Mouse (Mus musculus) erythroblast, embryonic 14.5 days (primary cell): ENCODE results near the gene Eif2a. TPM values are rescaled to one million over a fixed set of nuclear protein-coding genes. Genes with fewer than 3 reads are reported as not detected.

Experiments used
- H3K27me3 ChIP-seq: 2 replicates; pipeline ENCODE4 v1.6.1; 2012; ENCODE audit warnings: inconsistent platforms; ENCODE audit not compliant: control insufficient read depth
- H3K36me3 ChIP-seq: 2 replicates; pipeline ENCODE4 v1.6.1; 2012; ENCODE audit warnings: mild to moderate bottlenecking, inconsistent platforms; ENCODE audit not compliant: control insufficient read depth
- H3K4me1 ChIP-seq: 2 replicates; pipeline ENCODE4 v1.6.1; 2012; ENCODE audit warnings: inconsistent platforms; ENCODE audit not compliant: control insufficient read depth
- H3K4me3 ChIP-seq: replicated peaks from 2 replicates; pipeline ENCODE3; 2012; ENCODE audit warnings: moderate library complexity, mild to moderate bottlenecking, inconsistent platforms
- H3K9me3 ChIP-seq: 2 replicates; pipeline ENCODE4 v1.6.1; 2012; ENCODE audit warnings: low read length, inconsistent platforms, mixed read lengths; ENCODE audit not compliant: control insufficient read depth
- GATA1 ChIP-seq: IDR thresholded peaks from 2 replicates; pipeline ENCODE4 v1.6.1; 2012; ENCODE audit warnings: low read length, inconsistent platforms, mixed read lengths
- TAL1 ChIP-seq: IDR thresholded peaks from 3 replicates; pipeline ENCODE4 v1.6.1; 2012; ENCODE audit warnings: low read length, inconsistent platforms, mixed read lengths
- polyA plus RNA-seq: library from polyadenylated mRNA; stranded (reverse); fragments of >175 nt; gene quantifications from 2 replicates; pipeline ENCODE4 v1.2.3, GENCODE M21; 2012

The Eif2a gene
- polyA plus RNA-seq, 1 experiment, result 0.61 TPM

- Histone ChIP-seq H3K4me3 (no peak overlapping the region), H3K9me3 (no peaks in the 10 kb centered on the region), H3K36me3 (peaks cover 73% of the 10 kb centered on the region), H3K27me3 (no peaks in the 10 kb centered on the region), H3K4me1 (no peaks in the 10 kb centered on the region)
- TF ChIP-seq TAL1, result no peak
Measured at GRCm38 (mm10) chr3:58552001-58552811, 26.6 kb downstream of the Eif2a start.

- Histone ChIP-seq H3K27me3 (no peaks in the 10 kb centered on the region), H3K4me1 (no peaks in the 10 kb centered on the region), H3K9me3 (no peaks in the 10 kb centered on the region), H3K36me3 (peaks cover 55% of the 10 kb centered on the region), H3K4me3 (no peak overlapping the region)
- no peak for TF ChIP-seq TAL1
- no peak for TF ChIP-seq GATA1
Measured at GRCm38 (mm10) chr3:58556649-58557048, 31.0 kb downstream of the Eif2a start.

GRCm38 (mm10) chr3:58559887-58560286 is 34.3 kb downstream of the Eif2a start:
- TF ChIP-seq TAL1 (no peak), GATA1 (no peak)
- Histone ChIP-seq H3K9me3 (peaks cover 4% of the 10 kb centered on the region), H3K4me1 (no peaks in the 10 kb centered on the region), H3K36me3 (peaks cover 29% of the 10 kb centered on the region), H3K4me3 (no peak overlapping the region), H3K27me3 (no peaks in the 10 kb centered on the region)

GRCm38 (mm10) chr3:58561437-58561836 is 35.8 kb downstream of the Eif2a start:
- H3K9me3 ChIP-seq, result peaks cover 4% of the 10 kb centered on the region
- no peak for TF ChIP-seq TAL1
- no peak for TF ChIP-seq GATA1
- H3K4me3 ChIP-seq, result no peak overlapping the region
- H3K27me3 ChIP-seq, result no peaks in the 10 kb centered on the region
- peaks cover 14% of the 10 kb centered on the region for H3K36me3 ChIP-seq
- H3K4me1 ChIP-seq, result no peaks in the 10 kb centered on the region

GRCm38 (mm10) chr3:58570821-58571220 is 45.2 kb downstream of the Eif2a start:
- 0 out of 2 replicates have a peak, but pooled peaks cover 3% of the 10 kb centered on the region for H3K9me3 ChIP-seq
- H3K4me1 ChIP-seq, result peaks cover 3% of the 10 kb centered on the region
- no peaks in the 10 kb centered on the region for H3K36me3 ChIP-seq
- no peak overlapping the region for H3K4me3 ChIP-seq
- no peaks in the 10 kb centered on the region for H3K27me3 ChIP-seq
- TF ChIP-seq GATA1 (no peak), TAL1 (no peak)

GRCm38 (mm10) chr3:58576137-58577066 is 50.8 kb downstream of the Eif2a start, which contains the start of gene Selenot:
Selenot (plus strand) TSS chr3:58576636.
- peak within 1 kb of the TSS; percentile 77 for H3K4me3 ChIP-seq
- no peaks in the 10 kb centered on the region for H3K27me3 ChIP-seq
- TF ChIP-seq GATA1, result no peak
- TF ChIP-seq TAL1, result no peak
- H3K36me3 ChIP-seq, result peaks cover 21% of the 10 kb centered on the region
- no peaks in the 10 kb centered on the region for H3K9me3 ChIP-seq
- H3K4me1 ChIP-seq, result peaks cover 29% of the 10 kb centered on the region

GRCm38 (mm10) chr3:58577067-58577503 is 51.5 kb downstream of the Eif2a start:
- H3K4me1 ChIP-seq, result peaks cover 36% of the 10 kb centered on the region

GRCm38 (mm10) chr3:58577506-58578050 is 52.0 kb downstream of the Eif2a start:
- Histone ChIP-seq H3K36me3 (peaks cover 25% of the 10 kb centered on the region), H3K9me3 (no peaks in the 10 kb centered on the region), H3K4me1 (peaks cover 41% of the 10 kb centered on the region), H3K27me3 (no peaks in the 10 kb centered on the region), H3K4me3 (peak overlapping the region; percentile 77)
- no peak for TF ChIP-seq GATA1
- no peak for TF ChIP-seq TAL1

More at GRCm38 (mm10) chr3:58577067-58577503, 51.5 kb downstream of the Eif2a start:
- Histone ChIP-seq H3K27me3 (no peaks in the 10 kb centered on the region), H3K4me3 (peak overlapping the region; percentile 77), H3K36me3 (peaks cover 25% of the 10 kb centered on the region), H3K9me3 (no peaks in the 10 kb centered on the region)
- TF ChIP-seq GATA1 (no peak), TAL1 (no peak)
